Mouse (Mus musculus) stomach, postnatal 0 days (tissue): ENCODE measurements around the gene Rims3.

Experiments used
- CTCF ChIP-seq: IDR thresholded peaks from 2 replicates; pipeline ENCODE4 v1.5.1; 2016; ENCODE audit warnings: antibody characterized with exemption, low read depth, mild to moderate bottlenecking, moderate library complexity
- EP300 ChIP-seq: optimal IDR thresholded peaks from 2 replicates; pipeline ENCODE3; 2016; ENCODE audit warnings: antibody characterized with exemption

DNA sequence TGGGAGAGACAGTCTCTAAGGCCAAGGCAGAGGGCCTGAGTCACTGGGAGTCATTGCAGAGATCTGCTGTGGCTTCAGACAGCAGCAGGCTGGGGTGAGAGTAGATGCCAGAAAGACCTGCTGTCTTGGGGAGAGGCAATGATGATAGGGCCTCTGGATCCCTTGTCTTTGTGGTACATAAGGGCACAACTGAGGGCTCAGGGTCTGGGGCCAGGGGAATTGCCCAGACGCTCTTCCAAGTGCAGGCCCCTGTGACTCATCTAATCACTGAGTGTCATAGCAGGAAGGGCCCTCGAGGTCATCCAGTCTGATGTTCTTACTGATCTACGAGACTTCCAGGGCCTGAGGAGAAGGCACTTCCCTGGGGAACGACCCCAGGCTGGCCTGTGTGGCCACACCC, 24.8 kb downstream of the Rims3 start:
- TF ChIP-seq EP300 = no peak
- no peak for TF ChIP-seq CTCF
